Comparison of ENCODE assay signal across 8 mouse cellular contexts in the genomic region with DNA sequence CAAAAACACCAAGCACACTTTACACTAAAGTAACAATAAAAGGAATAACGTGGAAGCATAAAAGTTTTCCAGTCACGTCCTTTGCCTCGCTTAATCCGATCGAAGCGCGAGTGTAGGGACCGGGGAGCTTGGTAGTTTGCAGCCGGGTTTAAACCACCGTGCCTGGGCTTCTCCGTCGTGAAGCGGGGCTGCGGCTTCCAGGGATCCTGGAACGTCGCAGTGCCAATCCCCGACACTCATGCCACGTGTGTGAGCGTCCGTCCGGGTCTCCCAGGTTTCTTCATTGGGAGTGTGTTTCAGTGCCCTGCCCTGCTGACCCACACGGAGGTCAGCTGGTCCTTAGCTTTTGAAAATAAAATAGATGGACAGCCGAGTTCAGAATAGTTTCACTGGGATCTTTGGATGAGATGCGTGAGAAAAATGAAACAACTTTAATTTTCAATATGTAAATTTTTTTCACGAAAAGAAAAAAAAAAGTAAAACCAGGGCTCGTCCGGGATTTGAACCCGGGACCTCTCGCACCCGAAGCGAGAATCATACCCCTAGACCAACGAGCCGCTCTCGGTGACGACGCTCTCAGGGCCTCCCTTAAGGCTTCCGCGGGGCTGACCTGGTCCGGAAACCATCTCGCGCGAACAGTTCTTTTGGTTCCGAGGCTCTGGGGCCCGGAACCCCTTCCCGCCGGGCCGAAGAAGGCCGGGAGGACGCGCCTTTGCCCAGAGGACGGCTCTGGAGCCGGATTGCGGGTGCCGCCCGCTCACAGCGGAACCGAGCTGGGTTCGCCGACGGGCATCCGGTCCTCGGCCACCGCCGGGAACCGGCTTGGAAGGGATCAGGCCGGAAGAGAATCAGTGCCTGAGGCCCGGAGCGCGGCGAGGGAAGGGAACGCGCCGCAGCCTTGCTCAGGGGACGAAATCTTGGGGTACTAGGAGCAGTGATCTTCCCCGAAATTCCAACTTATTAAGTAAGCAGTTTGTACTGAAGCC. TPM values are rescaled to one million over a fixed set of nuclear protein-coding genes. Genes with fewer than 3 reads are reported as not detected.
A peak's percentile ranks its signal among the peaks of the same experiment; 100 is the strongest.
DNase-seq lines count a peak whose midpoint lies in the region; ATAC-seq lines count a peak whose summit lies in the region.

No protein-coding gene starts in this region.

- peak overlapping the region; percentile 97 for H3K27ac ChIP-seq in embryonic facial prominence, embryonic 14.5 days (replicated peaks; ENCODE audit: low read depth, low read length)
- H3K27ac ChIP-seq in limb, embryonic 13.5 days, result peak overlapping the region; percentile 95
- H3K27ac ChIP-seq in midbrain, embryonic 15.5 days, result peak overlapping the region; percentile 96

- peak; percentile 90 for DNase-seq in 3T3-L1 (ENCODE audit: low read depth, low spot score)
- peak; percentile 85 to 88 for DNase-seq in adrenal gland, postnatal 4 days (ENCODE audit: low spot score in 2 of 2)
- DNase-seq in embryonic facial prominence, embryonic 14.5 days (ENCODE audit: low spot score), result peak; percentile 88
- DNase-seq in heart, adult 8-10 months (ENCODE audit: low spot score), result peak; percentile 93
- DNase-seq in kidney, adult 8-10 months, result peak; percentile 86 to 92
- peak; percentile 79 to 91 for DNase-seq in spleen, adult 18-20 months

- H3K9me3 ChIP-seq in embryonic facial prominence, embryonic 14.5 days (ENCODE audit: control insufficient read depth, low read length), result no peaks in the 10 kb centered on the region
- H3K9me3 ChIP-seq in limb, embryonic 13.5 days, result no peaks in the 10 kb centered on the region
- no peaks in the 10 kb centered on the region for H3K9me3 ChIP-seq in midbrain, embryonic 15.5 days

- peak overlapping the region; percentile 94 for H3K9ac ChIP-seq in embryonic facial prominence, embryonic 14.5 days (ENCODE audit: low read depth, low read length)
- H3K9ac ChIP-seq in limb, embryonic 13.5 days, result peak overlapping the region; percentile 87
- H3K9ac ChIP-seq in midbrain, embryonic 15.5 days, result peak overlapping the region; percentile 98

- H3K4me2 ChIP-seq in embryonic facial prominence, embryonic 14.5 days (ENCODE audit: low read depth, low read length), result peak overlapping the region; percentile 60
- H3K4me2 ChIP-seq in limb, embryonic 13.5 days (replicated peaks), result peak overlapping the region; percentile 66
- H3K4me2 ChIP-seq in midbrain, embryonic 15.5 days, result peak overlapping the region; percentile 53

- under 1% methylated on average over 74 of the region's 75 CpGs for WGBS in embryonic facial prominence, embryonic 14.5 days
- under 1% methylated on average over 75 of the region's 75 CpGs for WGBS in limb, embryonic 13.5 days
- under 1% methylated on average over 75 of the region's 75 CpGs for WGBS in midbrain, embryonic 15.5 days

- H3K36me3 ChIP-seq in embryonic facial prominence, embryonic 14.5 days (ENCODE audit: control insufficient read depth, insufficient read depth, low read length), result no peaks in the 10 kb centered on the region
- H3K36me3 ChIP-seq in limb, embryonic 13.5 days, result no peaks in the 10 kb centered on the region
- H3K36me3 ChIP-seq in midbrain, embryonic 15.5 days (replicated peaks), result no peaks in the 10 kb centered on the region

- peak overlapping the region; percentile 88 for H3K4me3 ChIP-seq in embryonic facial prominence, embryonic 14.5 days (ENCODE audit: low read depth, low read length)
- peak overlapping the region; percentile 81 for H3K4me3 ChIP-seq in limb, embryonic 13.5 days
- peak overlapping the region; percentile 98 for H3K4me3 ChIP-seq in midbrain, embryonic 15.5 days

- no peaks in the 10 kb centered on the region for H3K4me1 ChIP-seq in embryonic facial prominence, embryonic 14.5 days (ENCODE audit: control insufficient read depth, insufficient read depth, low read length)
- H3K4me1 ChIP-seq in limb, embryonic 13.5 days, result peaks cover 14% of the 10 kb centered on the region; the same call in 1 of the 2 replicates
- H3K4me1 ChIP-seq in midbrain, embryonic 15.5 days, result 0 out of 2 replicates have a peak, but pooled peaks cover 3% of the 10 kb centered on the region

- H3K27me3 ChIP-seq in embryonic facial prominence, embryonic 14.5 days (replicated peaks; ENCODE audit: control insufficient read depth, insufficient read depth, low read length), result no peaks in the 10 kb centered on the region
- no peaks in the 10 kb centered on the region for H3K27me3 ChIP-seq in limb, embryonic 13.5 days
- H3K27me3 ChIP-seq in midbrain, embryonic 15.5 days (replicated peaks), result no peaks in the 10 kb centered on the region

- ATAC-seq in embryonic facial prominence, embryonic 14.5 days (ENCODE audit: low read depth), result peak; percentile 84
- ATAC-seq in limb, embryonic 13.5 days (ENCODE audit: low FRiP score, low read depth), result peak; percentile 80
- ATAC-seq in midbrain, embryonic 15.5 days (replicated peaks), result peak; percentile 87

RNA-seq across cellular contexts. Expression of a gene that starts 7.7 kb away (rescaled TPM):
- total RNA-seq in adrenal gland, postnatal 4 days (2021), result 10 to 100 TPM; 81.1 to 82.7 TPM
- 157 and 170 TPM in 2 replicates for polyA plus RNA-seq in embryonic facial prominence, embryonic 14.5 days (2014; fragmentation: Nextera tagmentation; extraction: Ambion mirVana)
- 10 to 100 TPM; 12.3 to 13.6 (median 12.4) TPM for total RNA-seq in heart, adult 8-10 months (2022)
- polyA plus RNA-seq in limb, embryonic 13.5 days (2015; fragmentation: Nextera tagmentation; extraction: Ambion mirVana), result 196 TPM in 2 replicates
- polyA plus RNA-seq in midbrain, embryonic 15.5 days (2015; fragmentation: Nextera tagmentation; extraction: Ambion mirVana), result 156 and 168 TPM in 2 replicates

Comparison
In these comparisons a context has a peak if more than half of its experiments do, and no peak if none do; other contexts are left out.
1. Peak in every context shown above with its lines: DNase-seq, ATAC-seq, H3K4me3 ChIP-seq and H3K27ac ChIP-seq.